Comparison of ENCODE assay signal across 34 mouse cellular contexts in genomic region chr19:59715086-59715485, GRCm38 (mm10).
"Had no signal": no experiment of that assay in that cellular context is flagged by ENCODE, and none has a peak within 500 bp of the region (broad histone marks: within the 10 kb centered on the region; RNA-seq: fewer than 3 reads in every experiment).

No protein-coding gene starts in this region.

- H3K4me1 ChIP-seq: heart, embryonic 12.5 days; heart, embryonic 13.5 days; heart, embryonic 15.5 days; hindbrain, embryonic 15.5 days; intestine, embryonic 15.5 days had no signal

- H3K27ac ChIP-seq: heart, embryonic 13.5 days; heart, embryonic 15.5 days; hindbrain, embryonic 10.5 days; hindbrain, embryonic 12.5 days; hindbrain, embryonic 13.5 days; hindbrain, embryonic 14.5 days; hindbrain, embryonic 15.5 days; hindbrain, postnatal 0 days; intestine, embryonic 15.5 days; kidney, embryonic 15.5 days; kidney, postnatal 0 days; layer of hippocampus, adult 2 months; left cerebral cortex, adult 2 months had no signal

- H3K36me3 ChIP-seq: heart, embryonic 12.5 days; heart, embryonic 13.5 days; heart, embryonic 15.5 days; hindbrain, embryonic 10.5 days; hindbrain, embryonic 12.5 days; hindbrain, embryonic 13.5 days; hindbrain, embryonic 15.5 days; intestine, embryonic 15.5 days; kidney, embryonic 15.5 days had no signal

- ATAC-seq: hindbrain, embryonic 16.5 days; hindbrain, postnatal 0 days; intestine, embryonic 15.5 days; intestine, embryonic 16.5 days; intestine, postnatal 0 days had no signal

- H3K9ac ChIP-seq: heart, embryonic 12.5 days; heart, embryonic 13.5 days; heart, embryonic 15.5 days; hindbrain, embryonic 12.5 days; hindbrain, embryonic 13.5 days; hindbrain, embryonic 14.5 days; hindbrain, embryonic 15.5 days; intestine, embryonic 15.5 days; kidney, embryonic 15.5 days had no signal

- DNase-seq: heart, postnatal 10 days; heart, postnatal 14 days; heart, postnatal 36 days; heart, postnatal 4 days; kidney, adult 11 months; kidney, adult 18-20 months; kidney, adult 2 months; kidney, adult 8-10 months; kidney, adult 9 months; kidney, postnatal 10 days; kidney, postnatal 14 days; kidney, postnatal 25 days; kidney, postnatal 36 days; kidney, postnatal 4 days; layer of hippocampus, adult 9-11 months; layer of hippocampus, postnatal 36 days had no signal

- H3K27me3 ChIP-seq: hindbrain, embryonic 12.5 days; hindbrain, embryonic 13.5 days; hindbrain, embryonic 15.5 days; intestine, embryonic 15.5 days had no signal

- H3K4me2 ChIP-seq: heart, embryonic 11.5 days; heart, embryonic 12.5 days; heart, embryonic 13.5 days; heart, embryonic 15.5 days; hindbrain, embryonic 12.5 days; hindbrain, embryonic 13.5 days; hindbrain, embryonic 14.5 days; hindbrain, embryonic 15.5 days; intestine, embryonic 15.5 days; kidney, embryonic 15.5 days had no signal

- H3K4me3 ChIP-seq: heart, embryonic 12.5 days; heart, embryonic 13.5 days; heart, embryonic 15.5 days; hindbrain, embryonic 10.5 days; hindbrain, embryonic 12.5 days; hindbrain, embryonic 13.5 days; hindbrain, embryonic 15.5 days; intestine, embryonic 15.5 days; kidney, embryonic 15.5 days; layer of hippocampus, adult 2 months; left cerebral cortex, adult 2 months had no signal

- H3K9me3 ChIP-seq: heart, embryonic 12.5 days; heart, embryonic 13.5 days; heart, embryonic 15.5 days; hindbrain, embryonic 10.5 days; hindbrain, embryonic 12.5 days; hindbrain, embryonic 13.5 days; hindbrain, embryonic 15.5 days; intestine, embryonic 15.5 days; kidney, embryonic 15.5 days had no signal
